Mouse (Mus musculus) T-helper 17 cell (primary cell): ENCODE measurements at regions not wholly inside any gene's neighbourhood (a gene's known extent, or its start where the extent isn't known, plus 50 kb on each side); places are given as distances from the start of the nearest gene placed in this dataset.

Source experiments
- in situ Hi-C, 2 experiments: fragments of 300-600 bp; cut with MboI, MseI; formaldehyde crosslinking; loops; 1 replicate in 1 of 2; 2 replicates in 1 of 2; pipeline ENCODE4 v1.15.1; 2025; ENCODE audit warnings: high pct_unique_total_duplicates in 2 of 2

GRCm38 (mm10) chr2:11118625-11119024 lies 53.3 kb upstream of the Prkcq start:
- in situ Hi-C loops = loop anchor here in 1 of 2 experiments (10.0 kb wide), 1 partner anchor 46 kb away; no protein-coding TSS in a partner anchor

DNA sequence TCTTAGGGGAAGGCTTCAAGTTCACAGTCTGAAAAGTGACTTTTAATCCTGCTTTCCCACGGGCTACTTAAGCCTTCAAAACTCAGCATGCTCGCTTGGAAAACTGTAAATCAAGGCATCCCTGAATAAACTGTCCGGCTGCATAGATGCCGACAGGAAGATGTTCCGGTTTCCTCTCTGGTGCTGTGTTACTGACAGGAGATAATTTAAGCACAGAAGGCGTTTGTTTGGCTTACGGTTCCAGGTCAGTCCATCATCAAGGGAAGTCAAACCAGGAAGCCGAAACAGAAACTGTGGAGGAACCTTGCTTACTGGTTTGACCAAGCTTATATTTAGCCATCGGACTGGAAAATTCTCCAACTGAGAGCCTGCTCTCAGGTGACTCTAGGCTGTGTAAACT lies 52.6 kb upstream of the Prkcq start:
- in situ Hi-C loops = loop anchor here in 1 of 2 experiments (10.0 kb wide), 1 partner anchor 46 kb away; no protein-coding TSS in a partner anchor
